Mouse (Mus musculus): Measurements from ENCODE around the gene Zbp1. TPM values are rescaled to one million over a fixed set of nuclear protein-coding genes. Genes with fewer than 3 reads are reported as not detected.

Gene Zbp1
- polyA plus RNA-seq, 1 experiment, result 9.1 TPM

GRCm38 (mm10) chr2:173249965-173250364 lies 31.2 kb upstream of the Zbp1 start:
- H3K4me1 ChIP-seq (ENCODE audit: control insufficient read depth, insufficient read depth, low read length), result peaks cover 1% of the 10 kb centered on the region; the same call in 1 of the 2 replicates
- H3K27ac ChIP-seq (ENCODE audit: control insufficient read depth, insufficient read depth, low read depth, low read length, poor library complexity), result no peak overlapping the region
- H3K4me3 ChIP-seq (replicated peaks; ENCODE audit: control insufficient read depth, low read depth, low read length), result no peak overlapping the region
- no peak for TF ChIP-seq CTCF (IDR thresholded peaks at IDR 0.05; ENCODE audit: control insufficient read depth, insufficient read depth, low read length)
- no peak for TF ChIP-seq POLR2A (IDR thresholded peaks at IDR 0.05; ENCODE audit: borderline replicate concordance, control insufficient read depth, low read depth, low read length)
- 77% methylated on average over 8 of the region's 8 CpGs for whole genome bisulfite sequencing

- Histone ChIP-seq H3K27ac (ENCODE audit: control insufficient read depth, insufficient read depth, low read depth, low read length, poor library complexity) (no peak overlapping the region), H3K4me3 (replicated peaks; ENCODE audit: control insufficient read depth, low read depth, low read length) (no peak overlapping the region), H3K4me1 (ENCODE audit: control insufficient read depth, insufficient read depth, low read length) (peaks cover 1% of the 10 kb centered on the region; the same call in 1 of the 2 replicates)
- TF ChIP-seq CTCF (IDR thresholded peaks at IDR 0.05; ENCODE audit: control insufficient read depth, insufficient read depth, low read length), result no peak
- no peak for TF ChIP-seq POLR2A (IDR thresholded peaks at IDR 0.05; ENCODE audit: borderline replicate concordance, control insufficient read depth, low read depth, low read length)
- 70% methylated on average over 3 of the region's 3 CpGs for WGBS
These were observed 30.7 kb upstream of the Zbp1 start for GRCm38 (mm10) chr2:173249386-173249785.

GRCm38 (mm10) chr2:173248822-173249221 lies 30.1 kb upstream of the Zbp1 start:
- WGBS, result 79% methylated on average over 7 of the region's 7 CpGs
- Histone ChIP-seq H3K27ac (ENCODE audit: control insufficient read depth, insufficient read depth, low read depth, low read length, poor library complexity) (no peak overlapping the region), H3K4me3 (replicated peaks; ENCODE audit: control insufficient read depth, low read depth, low read length) (no peak overlapping the region), H3K4me1 (ENCODE audit: control insufficient read depth, insufficient read depth, low read length) (peaks cover 1% of the 10 kb centered on the region; the same call in 1 of the 2 replicates)
- no peak for TF ChIP-seq POLR2A (IDR thresholded peaks at IDR 0.05; ENCODE audit: borderline replicate concordance, control insufficient read depth, low read depth, low read length)
- TF ChIP-seq CTCF (IDR thresholded peaks at IDR 0.05; ENCODE audit: control insufficient read depth, insufficient read depth, low read length), result no peak

DNA sequence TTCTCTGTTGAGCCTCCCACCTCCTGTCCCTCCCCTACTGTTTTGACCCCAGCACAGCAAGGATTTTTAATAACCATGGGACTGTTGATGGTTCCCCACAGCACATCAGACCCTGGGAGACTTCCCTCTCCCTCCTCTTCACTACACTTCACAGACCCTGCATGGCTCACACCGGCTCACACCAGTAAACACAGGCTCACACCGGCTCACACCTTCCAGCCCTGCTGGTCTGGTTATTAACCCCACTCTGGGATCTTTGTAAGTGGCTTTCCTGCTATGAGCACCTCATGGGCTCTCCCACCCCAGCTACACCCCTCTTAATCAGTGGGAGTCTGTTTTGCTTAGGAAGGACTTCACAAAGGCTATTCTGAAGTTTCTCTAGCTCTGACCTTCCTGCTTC lies 29.2 kb upstream of the Zbp1 start:
- H3K4me3 ChIP-seq (replicated peaks; ENCODE audit: control insufficient read depth, low read depth, low read length), result no peak overlapping the region
- no peak overlapping the region for H3K27ac ChIP-seq (ENCODE audit: control insufficient read depth, insufficient read depth, low read depth, low read length, poor library complexity)
- H3K4me1 ChIP-seq (ENCODE audit: control insufficient read depth, insufficient read depth, low read length), result peaks cover 1% of the 10 kb centered on the region; the same call in 1 of the 2 replicates
- TF ChIP-seq CTCF (IDR thresholded peaks at IDR 0.05; ENCODE audit: control insufficient read depth, insufficient read depth, low read length) (no peak), POLR2A (IDR thresholded peaks at IDR 0.05; ENCODE audit: borderline replicate concordance, control insufficient read depth, low read depth, low read length) (no peak)
- 83% methylated on average over 2 of the region's 2 CpGs for WGBS

DNA sequence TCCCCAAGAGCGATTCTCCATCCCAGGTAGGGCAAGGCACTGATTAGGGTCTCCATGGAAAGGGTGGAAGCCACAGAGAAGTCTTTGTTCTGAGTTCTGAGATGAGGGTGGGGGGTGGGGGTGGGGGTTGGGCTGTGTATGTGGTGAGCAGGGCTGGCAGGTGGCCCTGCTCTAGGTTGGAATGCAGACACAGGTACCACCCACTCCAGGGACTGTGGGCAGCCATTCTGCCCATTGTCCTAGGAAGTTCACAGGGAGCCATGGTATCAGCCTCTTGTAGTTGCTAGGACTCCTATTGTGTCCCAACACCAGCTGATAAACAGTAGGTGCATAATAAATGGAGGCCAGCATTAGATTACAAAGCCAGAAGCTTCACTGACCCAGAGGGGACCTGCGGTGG lies 28.5 kb upstream of the Zbp1 start:
- TF ChIP-seq POLR2A (IDR thresholded peaks at IDR 0.05; ENCODE audit: borderline replicate concordance, control insufficient read depth, low read depth, low read length), result no peak
- TF ChIP-seq CTCF (IDR thresholded peaks at IDR 0.05; ENCODE audit: control insufficient read depth, insufficient read depth, low read length), result no peak
- WGBS, result 66% methylated on average over 2 of the region's 2 CpGs
- Histone ChIP-seq H3K4me3 (replicated peaks; ENCODE audit: control insufficient read depth, low read depth, low read length) (no peak overlapping the region), H3K4me1 (ENCODE audit: control insufficient read depth, insufficient read depth, low read length) (peaks cover 1% of the 10 kb centered on the region; the same call in 1 of the 2 replicates), H3K27ac (ENCODE audit: control insufficient read depth, insufficient read depth, low read depth, low read length, poor library complexity) (no peak overlapping the region)

- no peak overlapping the region for H3K4me3 ChIP-seq (replicated peaks; ENCODE audit: control insufficient read depth, low read depth, low read length)
- H3K4me1 ChIP-seq (ENCODE audit: control insufficient read depth, insufficient read depth, low read length), result peaks cover 1% of the 10 kb centered on the region; the same call in 1 of the 2 replicates
- WGBS, result 63% methylated on average over 8 of the region's 8 CpGs
- H3K27ac ChIP-seq (ENCODE audit: control insufficient read depth, insufficient read depth, low read depth, low read length, poor library complexity), result no peak overlapping the region
- TF ChIP-seq CTCF (IDR thresholded peaks at IDR 0.05; ENCODE audit: control insufficient read depth, insufficient read depth, low read length), result no peak
These were observed 28.0 kb upstream of the Zbp1 start for GRCm38 (mm10) chr2:173246688-173247087.

- no peak overlapping the region for H3K27ac ChIP-seq (ENCODE audit: control insufficient read depth, insufficient read depth, low read depth, low read length, poor library complexity)
- no peak overlapping the region for H3K4me3 ChIP-seq (replicated peaks; ENCODE audit: control insufficient read depth, low read depth, low read length)
- 91% methylated on average over 20 of the region's 20 CpGs for WGBS
- H3K4me1 ChIP-seq (ENCODE audit: control insufficient read depth, insufficient read depth, low read length), result peaks cover 1% of the 10 kb centered on the region; the same call in 1 of the 2 replicates
- TF ChIP-seq POLR2A (IDR thresholded peaks at IDR 0.05; ENCODE audit: borderline replicate concordance, control insufficient read depth, low read depth, low read length) (no peak), CTCF (IDR thresholded peaks at IDR 0.05; ENCODE audit: control insufficient read depth, insufficient read depth, low read length) (no peak)
These were observed 26.5 kb upstream of the Zbp1 start for GRCm38 (mm10) chr2:173245258-173245657.

GRCm38 (mm10) chr2:173244108-173244507 lies 25.4 kb upstream of the Zbp1 start:
- WGBS, result 68% methylated on average over 3 of the region's 3 CpGs
- TF ChIP-seq CTCF (IDR thresholded peaks at IDR 0.05; ENCODE audit: control insufficient read depth, insufficient read depth, low read length), result no peak
- no peak for TF ChIP-seq POLR2A (IDR thresholded peaks at IDR 0.05; ENCODE audit: borderline replicate concordance, control insufficient read depth, low read depth, low read length)
- Histone ChIP-seq H3K4me3 (replicated peaks; ENCODE audit: control insufficient read depth, low read depth, low read length) (no peak overlapping the region), H3K27ac (ENCODE audit: control insufficient read depth, insufficient read depth, low read depth, low read length, poor library complexity) (no peak overlapping the region), H3K4me1 (ENCODE audit: control insufficient read depth, insufficient read depth, low read length) (peaks cover 1% of the 10 kb centered on the region; the same call in 1 of the 2 replicates)

GRCm38 (mm10) chr2:173243616-173244015 lies 24.9 kb upstream of the Zbp1 start:
- 73% methylated on average over 9 of the region's 9 CpGs for WGBS
- TF ChIP-seq CTCF (IDR thresholded peaks at IDR 0.05; ENCODE audit: control insufficient read depth, insufficient read depth, low read length), result no peak
- TF ChIP-seq POLR2A (IDR thresholded peaks at IDR 0.05; ENCODE audit: borderline replicate concordance, control insufficient read depth, low read depth, low read length), result no peak
- Histone ChIP-seq H3K4me1 (ENCODE audit: control insufficient read depth, insufficient read depth, low read length) (peaks cover 1% of the 10 kb centered on the region; the same call in 1 of the 2 replicates), H3K27ac (ENCODE audit: control insufficient read depth, insufficient read depth, low read depth, low read length, poor library complexity) (no peak overlapping the region), H3K4me3 (replicated peaks; ENCODE audit: control insufficient read depth, low read depth, low read length) (no peak overlapping the region)

Measured in bone marrow, adult 2 months (tissue).